Mouse (Mus musculus) fibroblast of lung, adult 2 months (primary cell): ENCODE measurements around the gene Cltc.

Experiments
- DNase-seq: peaks from one replicate; pipeline ENCODE4 v3.0.0-alpha.2; 2011; ENCODE audit warnings: low read depth

The Cltc gene

DNA sequence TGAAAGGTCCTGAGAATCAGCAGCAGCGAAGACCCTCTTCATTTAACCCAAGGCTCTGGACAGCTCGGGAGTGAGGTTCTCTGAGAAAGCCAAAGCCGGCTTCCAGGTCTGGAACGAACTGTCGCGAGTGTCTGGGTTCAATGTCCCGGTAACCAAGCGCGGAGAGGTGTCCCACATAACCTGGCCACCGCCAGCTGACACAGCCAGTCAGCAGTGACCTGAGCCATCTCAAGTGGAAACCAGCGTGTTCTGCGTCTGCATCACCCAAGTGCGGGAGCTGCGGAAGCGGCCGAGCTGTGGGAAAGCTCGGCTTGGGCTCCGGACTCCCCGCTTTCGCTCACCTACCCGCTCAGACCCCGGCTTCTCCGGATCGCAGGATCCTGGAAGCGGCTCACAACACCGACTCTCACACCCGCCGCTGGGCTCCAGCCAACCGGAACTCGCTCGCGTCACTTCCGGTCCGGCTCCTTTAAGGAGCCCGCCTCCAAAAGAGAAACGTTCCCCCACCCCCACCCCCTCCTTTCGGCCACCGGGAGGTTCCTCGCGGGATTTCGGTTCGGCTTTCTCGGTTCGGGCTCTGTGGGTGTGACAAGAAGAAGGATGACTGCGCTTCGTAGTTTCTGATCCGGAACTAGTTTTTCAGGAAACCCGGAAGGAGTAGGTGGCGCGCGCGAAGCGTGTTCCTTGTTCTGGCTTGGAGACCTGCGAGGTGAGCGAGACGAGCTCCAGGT is 73.8 kb downstream of the Cltc start, which contains the start of the genes Vmp1 and Ptrh2:
Gene Vmp1 (minus strand): TSS at position 442 of the 731 bp plus-strand sequence.
Gene Ptrh2 (plus strand): TSS at position 591 of the 731 bp plus-strand sequence.
- DNase-seq, result peak; percentile 91

DNA sequence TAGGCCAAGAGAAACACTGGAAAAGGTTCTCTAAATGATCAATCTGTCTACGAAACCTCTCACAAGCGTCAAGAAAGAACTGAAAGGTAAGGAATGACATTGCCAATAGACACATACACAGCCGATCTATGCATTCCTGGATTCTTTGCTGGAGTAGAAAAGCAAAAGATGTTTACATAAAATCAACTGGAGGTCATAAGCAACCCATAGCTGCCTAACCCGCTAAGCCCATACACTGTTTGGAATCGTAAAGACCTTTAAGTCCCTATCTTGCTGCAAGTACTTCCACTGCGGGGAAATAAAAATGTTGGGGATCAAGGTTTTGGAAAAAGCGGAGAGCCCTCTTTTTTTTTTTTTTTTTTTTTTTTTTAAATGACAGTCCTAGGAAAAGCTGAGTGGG is 74.5 kb downstream of the Cltc start:
- no peak for DNase-seq

DNA sequence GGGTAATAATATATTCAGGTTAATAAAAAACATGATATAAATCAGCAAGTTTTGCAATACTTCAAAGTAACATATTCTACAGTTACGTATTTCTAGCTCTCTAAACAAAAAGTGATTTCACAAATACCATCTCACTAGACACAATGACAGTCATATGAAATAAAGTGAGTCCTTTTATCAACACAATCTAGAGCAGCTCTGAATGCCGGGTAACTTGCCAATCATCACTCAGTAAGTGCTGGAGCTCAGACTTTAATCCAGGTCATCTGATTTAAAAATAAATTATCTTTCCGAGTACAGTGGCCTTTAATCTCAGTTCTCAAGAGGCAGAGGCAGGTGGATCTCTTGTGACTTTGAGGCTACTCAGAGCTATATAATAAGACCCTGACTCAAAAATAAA is 75.9 kb downstream of the Cltc start:
- no peak for DNase-seq

GRCm38 (mm10) chr11:86680729-86681128 is 76.6 kb downstream of the Cltc start:
- no peak for DNase-seq

- no peak for DNase-seq
These were observed 78.4 kb downstream of the Cltc start for GRCm38 (mm10) chr11:86678957-86679356.

GRCm38 (mm10) chr11:86675520-86675919 is 81.8 kb downstream of the Cltc start:
- no peak for DNase-seq

- no peak for DNase-seq
These were observed 84.6 kb downstream of the Cltc start for GRCm38 (mm10) chr11:86672772-86673171.

- no peak for DNase-seq
These were observed 86.2 kb downstream of the Cltc start for GRCm38 (mm10) chr11:86671041-86671675.

DNA sequence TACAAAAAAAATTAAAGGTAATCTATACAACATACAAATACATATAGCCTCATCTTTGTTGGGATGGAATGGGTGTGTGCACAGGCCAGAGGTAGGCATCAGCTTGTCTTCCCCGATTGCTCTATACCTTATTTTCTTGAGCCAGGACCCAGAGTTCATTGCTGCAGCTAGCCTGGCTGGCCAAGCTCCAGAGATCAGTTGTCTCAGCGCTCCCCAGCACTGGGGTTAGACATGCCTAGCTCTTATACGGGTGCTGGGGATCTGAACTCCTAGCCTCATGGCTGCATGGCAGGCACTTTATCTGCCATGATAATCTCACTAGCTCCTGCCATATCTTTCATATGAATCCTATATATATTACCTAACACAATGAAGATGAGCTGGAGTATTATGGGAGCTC is 89.2 kb downstream of the Cltc start:
- no peak for DNase-seq

DNA sequence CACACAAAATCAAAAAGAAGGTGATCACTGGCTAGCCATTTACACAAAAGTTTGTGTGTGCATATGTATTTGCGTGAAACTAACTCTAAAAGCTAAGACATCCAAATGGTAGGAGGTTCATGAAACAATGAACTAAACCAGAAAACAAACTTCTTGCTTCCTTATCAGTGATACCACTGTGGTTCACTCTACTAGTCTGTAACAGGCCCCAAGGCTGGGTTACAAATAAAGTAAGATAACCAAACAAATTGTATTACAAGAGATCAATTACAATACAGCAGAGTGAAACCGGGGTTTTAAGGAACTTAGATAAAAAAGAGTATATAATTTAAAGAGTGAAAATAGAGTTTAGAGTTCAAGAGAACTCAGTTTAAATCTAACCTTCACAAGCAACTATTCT is 89.8 kb downstream of the Cltc start:
- DNase-seq, result no peak

DNA sequence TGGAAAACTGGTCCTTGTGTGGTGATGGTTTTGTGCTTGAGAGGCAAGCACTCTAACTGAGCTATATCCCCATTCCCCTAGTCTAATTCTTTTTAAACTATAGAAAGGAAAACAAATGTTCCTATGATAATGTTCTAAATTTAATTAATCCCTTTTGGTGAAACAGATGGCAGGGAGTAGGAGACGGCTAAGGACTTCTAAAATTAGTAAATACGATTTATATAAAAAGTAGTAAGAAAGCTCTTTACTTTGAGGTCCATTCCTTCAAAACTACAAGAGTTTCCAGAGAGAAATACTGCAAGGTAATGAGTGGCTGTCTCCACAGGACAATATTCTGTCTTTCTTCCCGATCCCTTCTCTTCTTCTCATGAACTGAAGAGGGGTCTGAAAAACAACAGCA is 93.0 kb downstream of the Cltc start:
- no peak for DNase-seq

GRCm38 (mm10) chr11:86663977-86664376 is 93.4 kb downstream of the Cltc start:
- no peak for DNase-seq

DNA sequence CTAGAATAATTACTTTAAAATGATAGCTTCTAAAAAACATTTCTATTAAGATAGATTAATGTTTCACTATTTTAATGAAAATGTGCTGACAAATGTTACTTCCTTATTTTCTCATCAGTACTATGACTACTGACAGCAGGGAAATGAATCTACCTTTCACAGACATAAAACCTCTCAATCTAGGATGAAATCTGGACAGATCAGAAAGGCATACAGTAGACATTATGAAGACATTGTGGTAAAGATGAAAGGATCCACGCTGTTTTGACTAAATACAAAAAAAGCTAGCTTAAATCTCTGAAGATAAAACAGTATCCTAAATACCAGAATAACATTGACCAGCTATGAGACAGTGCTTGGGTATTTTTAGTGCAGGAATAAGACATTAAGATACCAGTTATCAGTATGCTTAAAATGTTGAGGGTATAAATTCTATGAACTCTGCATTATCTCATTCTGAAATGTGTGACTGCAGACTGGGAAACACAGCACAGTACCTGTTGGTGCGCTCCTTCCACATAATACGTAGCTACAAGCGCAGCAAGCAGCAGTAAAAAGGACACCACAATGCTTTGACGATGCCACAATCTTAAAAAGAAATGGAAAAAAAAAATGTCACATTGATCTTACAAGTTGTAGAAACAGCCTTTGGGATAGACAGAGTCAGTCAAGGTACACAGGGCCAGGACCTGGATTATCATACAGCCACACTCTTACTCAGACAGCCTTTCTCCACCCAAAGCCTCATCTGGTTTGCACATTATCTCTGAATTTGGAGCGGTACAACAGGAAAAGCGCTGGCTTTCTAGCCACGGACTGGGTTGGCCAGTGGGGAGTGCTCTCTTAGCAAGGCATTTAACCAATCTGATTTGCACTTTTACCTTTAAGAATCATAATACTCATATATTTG is 94.1 kb downstream of the Cltc start:
- no peak for DNase-seq

- DNase-seq, result no peak
These were observed 99.5 kb downstream of the Cltc start for GRCm38 (mm10) chr11:86657863-86658262.

GRCm38 (mm10) chr11:86656849-86657567 is 100.4 kb downstream of the Cltc start:
- no peak for DNase-seq

DNA sequence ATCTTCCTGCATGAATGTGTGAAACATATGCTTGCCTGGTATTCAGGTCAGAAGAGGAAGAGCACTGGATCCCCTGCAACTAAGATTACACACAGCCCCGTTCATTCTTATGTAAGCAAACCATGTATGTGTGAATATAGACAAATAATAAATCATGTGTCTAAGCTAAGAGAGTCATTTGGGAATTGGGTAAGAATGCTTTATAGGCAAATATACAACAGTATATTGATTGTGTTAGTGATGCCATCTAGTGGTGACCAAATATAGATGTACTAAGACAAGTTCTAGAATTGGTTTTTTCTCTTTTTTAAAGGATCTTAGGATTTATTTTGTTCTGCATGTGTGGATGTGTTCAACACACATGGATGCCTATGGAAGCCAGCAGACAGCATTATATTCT is 101.7 kb downstream of the Cltc start:
- DNase-seq, result peak; percentile 58

DNA sequence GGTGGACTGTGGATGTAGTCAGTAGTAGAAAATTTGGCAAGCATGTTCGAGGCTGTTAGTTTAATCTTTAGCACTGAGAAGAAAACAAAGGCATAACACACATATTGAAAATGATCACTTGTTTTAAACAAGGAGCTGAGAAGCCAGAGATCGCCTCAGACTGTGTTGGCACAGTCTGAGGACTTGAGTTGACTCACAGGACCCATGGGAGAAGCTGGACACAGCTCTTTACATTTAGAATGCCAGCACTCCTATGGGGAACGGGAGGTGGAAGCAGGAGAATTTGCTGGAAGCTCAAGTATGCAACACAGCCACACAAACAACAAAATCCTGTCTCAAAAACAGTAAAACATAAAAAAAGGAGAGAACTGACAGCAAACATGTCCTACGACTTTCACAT is 103.3 kb downstream of the Cltc start:
- peak; percentile 40 for DNase-seq

- DNase-seq, result peak; percentile 82
These were observed 103.9 kb downstream of the Cltc start for GRCm38 (mm10) chr11:86653446-86653845.

- DNase-seq, result no peak
These were observed 104.8 kb downstream of the Cltc start for GRCm38 (mm10) chr11:86652578-86652979.

DNA sequence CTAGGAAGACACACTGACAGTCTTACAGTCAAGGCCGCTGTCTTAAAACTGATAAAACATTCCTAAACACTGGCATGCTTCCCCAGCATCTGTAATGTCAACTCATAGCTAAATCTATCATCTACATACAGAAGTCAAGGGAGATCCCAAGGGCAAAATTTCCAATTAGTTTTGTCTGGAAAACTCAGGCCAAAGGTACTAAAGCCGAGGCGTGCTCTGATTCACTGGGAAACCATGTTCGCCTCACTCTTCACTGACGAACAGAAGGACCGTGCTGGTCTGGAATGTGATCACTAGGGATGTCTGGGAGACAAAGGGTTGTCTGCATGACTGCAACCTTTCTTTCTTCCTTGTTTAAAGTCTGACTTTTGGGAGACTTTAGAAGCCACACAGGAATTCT is 106.7 kb downstream of the Cltc start:
- DNase-seq, result peak; percentile 87

- no peak for DNase-seq
These were observed 107.8 kb downstream of the Cltc start for GRCm38 (mm10) chr11:86649542-86649941.
